Mouse (Mus musculus): Measurements from ENCODE around the gene Dtl.

- no peak for TF ChIP-seq CTCF (IDR thresholded peaks at IDR 0.05; ENCODE audit: low read depth, low read length)
- no peak for TF ChIP-seq TAL1 (conservative IDR thresholded peaks at IDR 0.05; ENCODE audit: low read depth, low read length)
Measured at GRCm38 (mm10) chr1:191573906-191574639, 1.3 kb downstream of the Dtl start.
